Mouse (Mus musculus) C2C12 (cell line): ENCODE data around the gene 2010111I01Rik.

ENCODE experiments used
- CTCF ChIP-seq: IDR thresholded peaks from one replicate; pipeline ENCODE4 v1.5.1; 2011; ENCODE audit not compliant: control insufficient read depth, insufficient read depth, insufficient read length
- USF1 ChIP-seq: IDR thresholded peaks from one replicate; pipeline ENCODE4 v1.6.1; 2011; ENCODE audit warnings: low read depth, mild to moderate bottlenecking, control low read depth, moderate library complexity

- no peak for TF ChIP-seq CTCF
- TF ChIP-seq USF1 = no peak
Measured at GRCm38 (mm10) chr13:63038415-63038814, 73.7 kb downstream of the 2010111I01Rik start.
